Mouse (Mus musculus) ES-E14 (cell line): Measurements from ENCODE around the gene Islr. TPM values are rescaled to one million over a fixed set of nuclear protein-coding genes. Genes with fewer than 3 reads are reported as not detected.
A peak's percentile ranks its signal among the peaks of the same experiment; 100 is the strongest.

Experiments
- DNase-seq: peaks from one replicate; pipeline ENCODE4 v3.0.0-alpha.2; 2013; ENCODE audit warnings: low read depth, low spot score
- H3K27ac ChIP-seq: 2 replicates; pipeline ENCODE4 v1.5.1; 2012; ENCODE audit warnings: low read depth, mild to moderate bottlenecking, low read length, moderate library complexity, mixed read lengths; ENCODE audit not compliant: poor library complexity, insufficient read depth, severe bottlenecking
- H3K36me3 ChIP-seq: 2 replicates; pipeline ENCODE4 v1.6.1; 2012; ENCODE audit warnings: mild to moderate bottlenecking, low read length, moderate library complexity, mixed read lengths; ENCODE audit not compliant: control insufficient read depth, poor library complexity, insufficient read depth, severe bottlenecking
- H3K4me1 ChIP-seq, 2 experiments: fragments of 150-350 bp in 1 of 2; sonication (generic) in 1 of 2; 2 replicates each; pipeline ENCODE4 v1.6.1; 2012; ENCODE audit warnings: low read length in 2 of 2, mild to moderate bottlenecking in 1 of 2, mixed read lengths in 1 of 2; ENCODE audit not compliant: control insufficient read depth in 2 of 2, insufficient read depth in 2 of 2, poor library complexity in 1 of 2
- H3K4me3 ChIP-seq, 2 experiments: fragments of 150-350 bp in 1 of 2; sonication (generic) in 1 of 2; 2 replicates each; pipeline ENCODE4 v1.5.1; 2012; ENCODE audit warnings: low read length in 2 of 2, low read depth in 1 of 2, mild to moderate bottlenecking in 1 of 2, mixed read lengths in 1 of 2; ENCODE audit not compliant: insufficient read depth in 1 of 2, poor library complexity in 1 of 2, severe bottlenecking in 1 of 2
- H3K9ac ChIP-seq: 2 replicates; pipeline ENCODE4 v1.6.1; 2012; ENCODE audit warnings: low read depth, mild to moderate bottlenecking, low read length, mixed read lengths; ENCODE audit not compliant: poor library complexity, insufficient read depth, severe bottlenecking
- H3K9me3 ChIP-seq: fragments of 150-350 bp; sonication (generic); 2 replicates; pipeline ENCODE4 v1.6.1; 2012; ENCODE audit warnings: low read depth, mild to moderate bottlenecking, low read length; ENCODE audit not compliant: control insufficient read depth, insufficient read depth
- CHD2 ChIP-seq: IDR thresholded peaks from 2 replicates; pipeline ENCODE4 v1.6.1; 2014; ENCODE audit warnings: mild to moderate bottlenecking, low read depth, low read length, inconsistent platforms
- HCFC1 ChIP-seq: IDR thresholded peaks from 2 replicates; pipeline ENCODE4 v1.6.1; 2012; ENCODE audit warnings: low read length, inconsistent platforms, borderline replicate concordance; ENCODE audit not compliant: insufficient read depth
- MAFK ChIP-seq: IDR thresholded peaks from 2 replicates; pipeline ENCODE4 v1.6.1; 2014; ENCODE audit warnings: mild to moderate bottlenecking, low read depth, low read length, inconsistent platforms; ENCODE audit not compliant: insufficient read depth
- ZC3H11A ChIP-seq: IDR thresholded peaks from 2 replicates; pipeline ENCODE4 v1.6.1; 2012; ENCODE audit warnings: low read depth, mild to moderate bottlenecking, inconsistent platforms, low read length, borderline replicate concordance
- ZNF384 ChIP-seq: IDR thresholded peaks from 2 replicates; pipeline ENCODE4 v1.6.1; 2012; ENCODE audit warnings: low read depth, low read length, inconsistent platforms
- in situ Hi-C, 2 experiments: fragments of 600-800 bp; cut with MboI; formaldehyde crosslinking; loops; one replicate each; pipeline ENCODE4 v1.15.1; 2025; ENCODE audit warnings: low sequenced_read_pairs in 2 of 2, inconsistent platforms in 1 of 2; ENCODE audit not compliant: unreplicated experiment in 2 of 2
- total RNA-seq: library from RNA; depleted of rRNA; stranded (reverse); fragments of 300-350 nt; gene quantifications from 2 replicates; pipeline ENCODE4 v1.2.3, GENCODE M21; 2012

The Islr gene
- total RNA-seq, 1 experiment, result 0.22 TPM

- no peak overlapping the region for H3K9ac ChIP-seq
- peaks cover 6 to 50% of the 10 kb centered on the region in 2 experiments; a peak in 2 of 4 replicates for H3K4me1 ChIP-seq
- peak overlapping the region; percentile 11 to 26; a peak in 3 of 4 replicates for H3K4me3 ChIP-seq
- TF ChIP-seq ZNF384 (no peak), CHD2 (no peak), ZC3H11A (no peak), HCFC1 (no peak), MAFK (no peak)
- DNase-seq, result no peak
- no peaks in the 10 kb centered on the region for H3K36me3 ChIP-seq
- H3K27ac ChIP-seq, result no peak overlapping the region
- no peaks in the 10 kb centered on the region for H3K9me3 ChIP-seq
- in situ Hi-C loops, result no loop called here
Observed at GRCm38 (mm10) chr9:58198801-58199371, 5.2 kb downstream of the Islr start.

- H3K36me3 ChIP-seq, result no peaks in the 10 kb centered on the region
- no peak overlapping the region for H3K27ac ChIP-seq
- peak overlapping the region; percentile 1; the same call in 1 of the 2 replicates for H3K9ac ChIP-seq
- H3K4me3 ChIP-seq, result peak overlapping the region in 1 of 2 experiments; percentile 26; a peak in 1 of 4 replicates
- in situ Hi-C loops, result no loop called here
- H3K4me1 ChIP-seq, result peaks cover 6 to 47% of the 10 kb centered on the region in 2 experiments; a peak in 2 of 4 replicates
- no peak for DNase-seq
- TF ChIP-seq ZC3H11A, result no peak; the same call in 1 of the 2 replicates
- TF ChIP-seq ZNF384, result no peak
- no peak for TF ChIP-seq CHD2
- no peak for TF ChIP-seq MAFK
- TF ChIP-seq HCFC1, result no peak
- H3K9me3 ChIP-seq, result no peaks in the 10 kb centered on the region
Observed at GRCm38 (mm10) chr9:58197781-58198701, 6.1 kb downstream of the Islr start.

GRCm38 (mm10) chr9:58196610-58197567 lies 7.2 kb downstream of the Islr start:
- peaks cover 6 to 40% of the 10 kb centered on the region in 2 experiments; a peak in 2 of 4 replicates for H3K4me1 ChIP-seq
- in situ Hi-C loops, result no loop called here
- no peaks in the 10 kb centered on the region for H3K9me3 ChIP-seq
- TF ChIP-seq ZNF384 (no peak), MAFK (no peak), HCFC1 (no peak), ZC3H11A (no peak), CHD2 (no peak)
- H3K9ac ChIP-seq, result peak overlapping the region; percentile 23; the same call in 1 of the 2 replicates
- no peak for DNase-seq
- H3K36me3 ChIP-seq, result no peaks in the 10 kb centered on the region
- no peak overlapping the region for H3K27ac ChIP-seq
- H3K4me3 ChIP-seq, result peak overlapping the region; percentile 33 to 52

GRCm38 (mm10) chr9:58196141-58196540 lies 8.0 kb downstream of the Islr start:
- Histone ChIP-seq H3K4me1 (peaks cover 4 to 34% of the 10 kb centered on the region in 2 experiments; a peak in 2 of 4 replicates), H3K4me3 (peak overlapping the region; percentile 33 to 52; a peak in 2 of 4 replicates), H3K9me3 (no peaks in the 10 kb centered on the region), H3K36me3 (no peaks in the 10 kb centered on the region), H3K9ac (no peak overlapping the region), H3K27ac (no peak overlapping the region)
- TF ChIP-seq ZC3H11A (no peak), MAFK (no peak), ZNF384 (no peak), HCFC1 (no peak), CHD2 (no peak)
- in situ Hi-C loops, result no loop called here
- no peak for DNase-seq
